Mouse (Mus musculus) E14TG2a.4 (cell line): ENCODE results near the gene Luc7l3.

Experiments used
- H3K27me3 ChIP-seq: 2 replicates; pipeline ENCODE4 v1.6.1; 2014; ENCODE audit warnings: low read length, control low read depth; ENCODE audit not compliant: insufficient read depth
- H3K36me3 ChIP-seq: 2 replicates; pipeline ENCODE4 v1.6.1; 2014; ENCODE audit warnings: low read length, control low read depth; ENCODE audit not compliant: insufficient read depth
- H3K4me1 ChIP-seq: replicated peaks from 2 replicates; pipeline ENCODE4 v1.6.1; 2014; ENCODE audit warnings: low read depth, low read length, control low read depth
- H3K4me3 ChIP-seq: replicated peaks from 2 replicates; pipeline ENCODE4 v1.5.1; 2014; ENCODE audit warnings: mild to moderate bottlenecking, low read length
- H3K9me3 ChIP-seq: 2 replicates; pipeline ENCODE4 v1.6.1; 2014; ENCODE audit warnings: low read length, control low read depth
- CTCF ChIP-seq: conservative IDR thresholded peaks from 2 replicates; pipeline ENCODE4 v1.5.1; 2014; ENCODE audit warnings: low read length
- NANOG ChIP-seq: IDR thresholded peaks from 2 replicates; pipeline ENCODE4 v1.6.1; 2014; ENCODE audit warnings: borderline replicate concordance, low read length, mixed read lengths
- POU5F1 ChIP-seq: IDR thresholded peaks from 2 replicates; pipeline ENCODE4 v1.6.1; 2014; ENCODE audit warnings: low read length, borderline replicate concordance

The Luc7l3 gene

GRCm38 (mm10) chr11:94265134-94265785 is 56.5 kb downstream of the Luc7l3 start:
- TF ChIP-seq CTCF (no peak), POU5F1 (no peak), NANOG (no peak)
- Histone ChIP-seq H3K4me3 (peak overlapping the region; percentile 48; the same call in 1 of the 2 replicates), H3K27me3 (no peaks in the 10 kb centered on the region), H3K4me1 (peaks cover 39% of the 10 kb centered on the region), H3K9me3 (no peaks in the 10 kb centered on the region), H3K36me3 (no peaks in the 10 kb centered on the region)

GRCm38 (mm10) chr11:94261585-94262370 is 60.0 kb downstream of the Luc7l3 start:
- Histone ChIP-seq H3K27me3 (peaks cover 4% of the 10 kb centered on the region), H3K9me3 (peaks cover 5% of the 10 kb centered on the region), H3K36me3 (no peaks in the 10 kb centered on the region), H3K4me1 (peaks cover 28% of the 10 kb centered on the region), H3K4me3 (no peak overlapping the region)
- no peak for TF ChIP-seq POU5F1
- no peak for TF ChIP-seq NANOG
- TF ChIP-seq CTCF = no peak

GRCm38 (mm10) chr11:94259814-94260213 is 62.0 kb downstream of the Luc7l3 start:
- Histone ChIP-seq H3K4me1 (peaks cover 17% of the 10 kb centered on the region), H3K9me3 (peaks cover 8% of the 10 kb centered on the region), H3K4me3 (no peak overlapping the region), H3K27me3 (peaks cover 4% of the 10 kb centered on the region), H3K36me3 (no peaks in the 10 kb centered on the region)
- TF ChIP-seq CTCF (no peak), POU5F1 (no peak)

- peaks cover 8% of the 10 kb centered on the region for H3K9me3 ChIP-seq
- H3K27me3 ChIP-seq = peaks cover 11% of the 10 kb centered on the region
- TF ChIP-seq POU5F1 (no peak), NANOG (no peak), CTCF (no peak)
- no peaks in the 10 kb centered on the region for H3K36me3 ChIP-seq
- peaks cover 11% of the 10 kb centered on the region for H3K4me1 ChIP-seq
- H3K4me3 ChIP-seq = no peak overlapping the region
These were observed 63.8 kb downstream of the Luc7l3 start for GRCm38 (mm10) chr11:94257987-94258386.

GRCm38 (mm10) chr11:94255733-94256132 is 66.1 kb downstream of the Luc7l3 start:
- H3K9me3 ChIP-seq = peaks cover 8% of the 10 kb centered on the region
- TF ChIP-seq CTCF (no peak), NANOG (no peak), POU5F1 (no peak)
- H3K36me3 ChIP-seq = no peaks in the 10 kb centered on the region
- H3K4me3 ChIP-seq = no peak overlapping the region
- peaks cover 11% of the 10 kb centered on the region; the same call in 1 of the 2 replicates for H3K4me1 ChIP-seq
- H3K27me3 ChIP-seq = peaks cover 18% of the 10 kb centered on the region

- Histone ChIP-seq H3K4me3 (no peak overlapping the region), H3K4me1 (0 out of 2 replicates have a peak, but pooled peaks cover 8% of the 10 kb centered on the region), H3K27me3 (peaks cover 18% of the 10 kb centered on the region), H3K36me3 (no peaks in the 10 kb centered on the region), H3K9me3 (peaks cover 8% of the 10 kb centered on the region)
- TF ChIP-seq POU5F1 (no peak), CTCF (no peak), NANOG (no peak)
These were observed 68.1 kb downstream of the Luc7l3 start for GRCm38 (mm10) chr11:94253691-94254090.

GRCm38 (mm10) chr11:94253156-94253555 is 68.6 kb downstream of the Luc7l3 start:
- peaks cover 8% of the 10 kb centered on the region for H3K9me3 ChIP-seq
- H3K4me1 ChIP-seq = 0 out of 2 replicates have a peak, but pooled peaks cover 8% of the 10 kb centered on the region
- peaks cover 23% of the 10 kb centered on the region for H3K27me3 ChIP-seq
- TF ChIP-seq CTCF (no peak), POU5F1 (no peak), NANOG (no peak)
- H3K4me3 ChIP-seq = no peak overlapping the region
- H3K36me3 ChIP-seq = no peaks in the 10 kb centered on the region

DNA sequence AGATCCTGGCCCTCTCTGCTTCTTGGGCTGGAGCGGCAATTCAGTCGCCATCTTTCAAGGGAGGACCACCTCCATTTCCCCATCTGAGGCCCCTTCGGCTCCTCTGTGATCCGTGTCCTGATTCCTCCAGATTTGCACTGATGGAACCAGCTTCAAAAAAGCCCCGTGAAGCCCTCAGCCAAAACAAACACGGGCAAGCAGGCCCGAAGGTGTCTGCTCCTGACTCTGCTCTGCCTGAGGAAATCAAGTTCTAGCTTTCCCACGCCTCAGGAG is 75.1 kb downstream of the Luc7l3 start:
- Histone ChIP-seq H3K27me3 (peaks cover 54% of the 10 kb centered on the region), H3K36me3 (no peaks in the 10 kb centered on the region), H3K4me3 (no peak overlapping the region), H3K9me3 (no peaks in the 10 kb centered on the region), H3K4me1 (peaks cover 37% of the 10 kb centered on the region)
- TF ChIP-seq CTCF = no peak
- TF ChIP-seq NANOG = no peak
- no peak for TF ChIP-seq POU5F1
